Mouse (Mus musculus) B cell, adult (primary cell): ENCODE data around the gene Olfr1337. TPM values are rescaled to one million over a fixed set of nuclear protein-coding genes. Genes with fewer than 3 reads are reported as not detected.

Experiments
- total RNA-seq: library from RNA; stranded (reverse); gene quantifications from 4 replicates; pipeline ENCODE4 v1.2.4, GENCODE M21; 2023; ENCODE audit not compliant: inconsistent age

Olfr1337 gene
- total RNA-seq: not detected in 4 replicates

DNA sequence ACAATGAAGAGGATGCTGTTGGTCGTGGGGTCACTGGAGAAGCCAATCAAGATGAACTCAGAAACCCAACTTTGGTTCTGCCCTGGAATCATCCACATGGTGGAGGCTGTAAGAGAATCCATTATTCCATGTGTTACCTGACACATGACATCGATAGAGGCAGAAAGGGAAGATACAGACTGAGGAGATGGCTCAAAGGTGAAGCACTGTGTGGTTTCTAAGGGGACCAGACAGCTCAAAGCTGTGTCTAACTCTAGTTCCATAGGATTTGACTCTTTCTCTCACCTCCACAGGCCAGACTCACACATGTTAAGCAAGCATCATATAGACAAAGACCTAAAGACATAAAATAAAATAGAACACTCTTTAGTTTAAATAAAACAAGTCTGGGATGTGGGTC is at the start of gene Olfr1337:
Gene Olfr1337 (minus strand): TSS at position 101 of the 400 bp plus-strand sequence.

GRCm38 (mm10) chr4:118809844-118810243 is 27.5 kb upstream of the Olfr1337 start, which contains the start of gene Olfr1335:
Gene Olfr1335 (minus strand): TSS chr4:118809944.

DNA sequence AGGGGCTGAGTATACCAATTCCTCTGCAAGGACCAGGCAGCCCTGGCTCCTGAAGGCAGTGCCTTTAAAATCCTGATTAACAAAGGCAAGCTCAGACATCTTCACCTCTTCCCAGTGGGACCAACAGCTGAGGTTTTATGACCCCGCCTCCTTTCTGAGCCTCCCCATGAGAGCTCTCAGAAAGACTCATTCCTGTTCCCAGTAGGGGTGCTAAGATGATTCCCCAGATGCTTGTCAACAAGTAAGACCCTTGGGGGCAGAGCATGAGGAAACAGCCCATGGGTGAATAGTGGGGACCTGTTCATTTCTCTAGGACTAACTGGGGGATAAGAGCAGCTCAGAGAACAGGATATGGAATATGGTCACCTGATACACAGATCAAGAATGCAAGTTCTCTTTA is 23.7 kb downstream of the Olfr1337 start, which contains the start of gene Olfr1338:
Gene Olfr1338 (minus strand): TSS at position 101 of the 400 bp plus-strand sequence.

GRCm38 (mm10) chr4:118731875-118732274 is 50.5 kb downstream of the Olfr1337 start, which contains the start of gene Olfr1339:
Gene Olfr1339 (plus strand): TSS chr4:118732175.

Other genes starting within 250 kb of the Olfr1337 start
- not detected in 4 replicates for gene Tmem125, start 238.5 kb downstream of the Olfr1337 start, total RNA-seq
- not detected in 4 replicates for gene Cfap57, start 161.8 kb downstream of the Olfr1337 start, total RNA-seq
- 70.4 to 76.0 TPM (median 72.8 TPM) in 4 replicates for gene Ebna1bp2, start 161.8 kb downstream of the Olfr1337 start, total RNA-seq
- not detected in 4 replicates for gene Olfr62, start 123.6 kb downstream of the Olfr1337 start, total RNA-seq
- not detected in 4 replicates for gene Olfr1342, start 89.8 kb downstream of the Olfr1337 start, total RNA-seq
- not detected in 4 replicates for gene Olfr1341, start 79.1 kb downstream of the Olfr1337 start, total RNA-seq
- gene Olfr1340, start 62.4 kb downstream of the Olfr1337 start, total RNA-seq: not detected in 4 replicates
- gene Olfr1339, start 50.4 kb downstream of the Olfr1337 start, total RNA-seq: not detected in 4 replicates
- gene Olfr1338, start 23.8 kb downstream of the Olfr1337 start, total RNA-seq: not detected in 4 replicates
- not detected in 4 replicates for gene Olfr1335, start 27.4 kb upstream of the Olfr1337 start, total RNA-seq
- gene Olfr1333, start 53.7 kb upstream of the Olfr1337 start, total RNA-seq: not detected in 4 replicates
- not detected in 4 replicates for gene Olfr1331, start 82.1 kb upstream of the Olfr1337 start, total RNA-seq
- not detected in 4 replicates for gene Olfr1330, start 106.0 kb upstream of the Olfr1337 start, total RNA-seq
- gene Olfr1329, start 134.9 kb upstream of the Olfr1337 start, total RNA-seq: not detected in 4 replicates
- gene Olfr1328, start 156.0 kb upstream of the Olfr1337 start, total RNA-seq: not detected in 4 replicates
- gene Lao1, start 179.0 kb upstream of the Olfr1337 start, total RNA-seq: not detected in 4 replicates